Mouse (Mus musculus) embryo, embryonic 10 days (tissue): ENCODE measurements around the gene Clca4b.
A peak's percentile ranks its signal among the peaks of the same experiment; 100 is the strongest.
"Not testable (repeated sequence)": the region's sequence is repeated elsewhere in the genome, so short reads cannot be mapped to it uniquely, and the experiment has no call there.

Experiments
- DNase-seq: peaks from one replicate; pipeline ENCODE4 v3.0.0-alpha.2; 2015; ENCODE audit warnings: low spot score

The Clca4b gene

DNA sequence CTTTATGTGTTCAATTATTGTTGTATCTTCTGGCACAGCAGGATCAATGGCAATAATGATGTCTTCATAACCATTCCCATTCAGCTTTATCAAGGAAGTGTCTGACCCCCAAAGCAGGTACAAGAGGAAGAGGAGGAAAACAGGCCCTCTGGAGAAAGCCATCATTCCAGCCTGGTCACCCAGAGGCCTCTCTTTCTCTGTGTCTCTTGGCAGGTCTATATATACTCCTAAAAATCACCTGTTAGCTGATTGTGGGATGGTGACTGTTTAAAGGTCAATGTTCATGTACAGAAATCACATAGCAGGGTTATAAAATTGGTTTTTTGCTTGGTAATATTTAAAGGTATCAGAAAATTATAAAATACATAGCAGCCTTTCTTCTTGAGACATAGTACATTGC is at the start of gene Clca4b:
TSS of gene Clca4b (minus strand) at position 195 of the 400 bp plus-strand sequence.
- DNase-seq = no peak

DNA sequence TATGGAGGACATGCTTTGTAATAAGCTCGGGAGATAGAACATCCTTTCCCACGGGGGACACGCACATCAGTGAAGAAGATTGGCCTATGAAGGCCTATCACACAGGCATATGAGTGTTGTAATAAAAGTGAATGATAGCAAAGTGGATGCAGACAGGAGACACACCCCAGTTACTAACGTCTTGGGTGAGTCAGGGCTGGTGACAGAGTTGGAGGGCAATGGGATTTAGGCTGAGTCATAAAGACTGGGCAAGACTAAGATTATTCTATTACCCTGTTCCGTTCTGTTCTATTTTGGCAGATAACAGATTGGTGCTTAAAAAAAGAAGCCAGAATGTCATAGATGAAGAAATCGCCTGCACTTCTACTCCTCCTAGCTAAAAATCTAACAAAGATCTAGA is 48.2 kb upstream of the Clca4b start:
- DNase-seq = no peak

DNA sequence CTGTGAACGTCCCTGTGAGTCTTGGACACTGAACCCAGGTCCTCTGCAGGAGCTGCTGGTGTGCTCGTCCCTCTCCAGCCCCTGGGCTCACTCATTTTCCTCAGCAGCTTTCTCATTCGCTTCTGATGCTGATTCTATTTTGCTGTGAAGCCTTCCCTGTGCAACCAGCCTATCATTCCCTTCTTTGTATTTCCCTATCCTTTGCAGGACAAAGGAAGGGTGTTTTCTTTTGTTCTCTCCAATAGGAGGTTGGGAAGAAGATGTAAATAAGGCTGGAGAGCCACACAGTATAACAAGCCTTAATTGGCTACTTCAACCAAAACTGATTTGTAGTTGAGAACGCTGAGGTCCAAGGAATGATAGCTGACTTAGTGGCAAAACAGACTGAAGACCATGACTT is 45.3 kb upstream of the Clca4b start:
- DNase-seq = no peak

DNA sequence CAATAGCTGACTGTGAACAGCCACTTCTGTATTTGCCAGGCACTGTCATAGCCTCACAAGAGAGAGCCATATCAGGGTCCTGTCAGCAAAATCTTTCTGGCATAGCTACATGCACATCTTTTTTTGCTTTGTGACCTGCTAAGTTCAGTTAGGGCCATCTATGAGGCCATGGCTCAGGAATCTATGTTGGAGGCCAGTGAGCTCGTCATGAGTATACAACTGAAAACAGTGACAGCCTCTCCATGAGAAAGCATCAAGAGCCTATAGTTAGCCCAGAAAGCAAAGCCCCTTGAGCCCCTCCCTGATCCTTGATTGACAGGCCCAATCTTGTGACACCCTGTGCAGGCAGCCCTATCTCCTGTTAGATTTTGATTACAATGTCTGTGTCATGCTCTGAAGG is 43.8 kb upstream of the Clca4b start:
- DNase-seq = no peak

DNA sequence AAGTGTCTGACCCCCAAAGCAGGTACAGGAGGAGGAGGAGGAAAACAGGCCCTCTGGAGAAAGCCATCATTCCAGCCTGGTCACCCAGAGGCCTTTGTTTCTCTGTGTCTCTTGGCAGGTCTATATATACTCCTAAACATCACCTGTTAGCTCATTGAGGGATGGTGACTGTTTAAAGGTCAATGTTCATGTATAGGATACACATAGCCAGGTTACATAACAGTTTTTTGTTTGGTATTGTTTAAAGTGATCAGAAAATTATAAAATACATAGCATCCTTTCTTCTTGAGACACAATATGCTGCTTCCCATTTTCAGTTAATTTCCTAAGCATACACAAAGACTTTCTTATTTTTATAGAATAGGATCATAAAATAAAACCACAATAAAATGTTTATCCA is 42.6 kb upstream of the Clca4b start, which contains the start of gene Clca4a:
TSS of gene Clca4a (minus strand) at position 101 of the 400 bp plus-strand sequence.
- DNase-seq = no peak

DNA sequence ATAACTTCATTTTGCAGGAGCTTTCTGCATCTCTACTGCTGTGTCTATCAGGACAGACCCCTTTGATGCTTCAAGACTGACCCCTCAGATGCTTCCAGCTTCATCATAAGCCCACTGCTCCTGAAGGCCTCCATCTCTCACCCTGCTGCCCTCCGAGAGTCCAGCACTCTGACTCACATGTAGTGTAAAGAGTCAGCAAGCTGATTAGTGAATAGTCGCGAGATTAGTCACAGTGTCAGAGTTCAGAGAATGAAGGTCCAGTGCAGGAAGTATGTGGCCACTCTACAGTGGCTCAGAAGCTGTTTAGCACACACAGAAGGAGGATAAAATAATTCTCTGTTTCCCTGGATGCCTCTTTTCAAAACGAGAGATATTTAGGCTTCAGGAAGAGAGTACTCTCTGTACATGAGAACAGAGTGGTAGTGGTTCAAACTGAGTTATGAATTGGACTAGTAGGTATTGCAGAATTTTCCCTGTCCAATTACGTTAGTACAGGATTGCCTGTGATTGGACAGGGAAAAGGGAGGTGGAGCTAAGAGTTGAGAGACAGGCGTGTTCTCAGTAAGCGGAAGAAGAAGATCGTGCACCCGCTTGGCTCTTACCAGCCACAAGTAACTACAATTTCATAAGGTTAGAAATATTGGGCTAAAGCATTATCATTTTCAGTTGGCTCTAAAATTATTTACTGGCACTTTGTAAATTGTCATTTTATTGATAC is 39.4 kb upstream of the Clca4b start:
- DNase-seq = peak; percentile 27

DNA sequence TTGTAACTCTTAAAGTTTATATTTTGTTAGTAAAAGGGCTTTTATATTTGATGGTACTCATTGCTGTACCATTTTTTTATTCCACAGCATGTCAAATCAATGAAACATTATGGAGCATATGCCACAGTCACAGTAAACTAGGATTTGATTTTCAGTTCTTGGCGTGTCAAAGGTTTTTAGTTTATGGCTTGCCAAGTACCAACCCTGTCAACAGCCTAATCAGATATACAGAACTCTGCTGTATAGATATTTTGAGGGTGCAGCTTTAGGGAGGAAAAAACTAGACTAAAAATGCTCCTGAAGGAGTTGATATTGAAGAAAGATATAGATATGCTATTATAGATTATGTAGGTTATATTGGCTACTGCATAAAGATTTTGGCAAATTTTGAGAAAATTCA is 37.4 kb upstream of the Clca4b start:
- no peak for DNase-seq

DNA sequence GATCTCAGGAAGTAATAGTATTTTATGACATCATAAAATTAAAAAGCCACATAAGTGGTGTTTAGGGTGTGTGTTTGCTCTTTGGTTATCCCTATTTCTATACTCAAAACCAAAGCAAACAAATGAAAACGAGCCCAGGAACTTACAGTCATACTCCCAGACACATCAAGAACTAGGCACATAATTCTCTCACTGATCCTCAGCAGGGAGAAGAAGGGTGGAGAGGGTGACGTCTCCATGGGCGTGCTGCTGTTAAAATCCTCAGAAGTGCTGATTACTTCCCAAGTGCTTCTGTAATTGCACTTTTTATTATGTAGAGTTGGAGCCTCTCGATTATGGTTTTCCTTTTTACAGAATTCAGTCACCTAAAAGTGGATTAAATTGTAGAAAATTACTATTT is 33.7 kb upstream of the Clca4b start:
- DNase-seq = no peak

DNA sequence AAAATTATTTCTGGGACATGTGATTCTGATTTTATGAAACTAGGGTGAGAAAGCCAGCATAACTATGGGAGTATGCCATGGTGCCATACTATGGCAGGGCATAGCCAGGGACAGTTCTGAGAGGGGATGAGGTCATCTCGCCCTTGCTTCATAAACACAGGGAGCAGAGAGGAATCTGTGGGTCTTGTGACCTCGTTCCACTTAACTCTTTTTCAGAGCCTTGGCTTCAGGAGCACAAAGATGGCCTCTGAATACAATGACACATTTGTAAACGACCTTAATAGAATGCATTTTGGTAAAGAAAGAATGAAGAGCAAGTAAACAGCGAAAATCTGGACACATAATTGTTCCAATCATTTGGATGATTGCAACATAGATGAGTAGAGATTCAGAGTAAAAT is 18.5 kb upstream of the Clca4b start:
- DNase-seq = peak; percentile 3

DNA sequence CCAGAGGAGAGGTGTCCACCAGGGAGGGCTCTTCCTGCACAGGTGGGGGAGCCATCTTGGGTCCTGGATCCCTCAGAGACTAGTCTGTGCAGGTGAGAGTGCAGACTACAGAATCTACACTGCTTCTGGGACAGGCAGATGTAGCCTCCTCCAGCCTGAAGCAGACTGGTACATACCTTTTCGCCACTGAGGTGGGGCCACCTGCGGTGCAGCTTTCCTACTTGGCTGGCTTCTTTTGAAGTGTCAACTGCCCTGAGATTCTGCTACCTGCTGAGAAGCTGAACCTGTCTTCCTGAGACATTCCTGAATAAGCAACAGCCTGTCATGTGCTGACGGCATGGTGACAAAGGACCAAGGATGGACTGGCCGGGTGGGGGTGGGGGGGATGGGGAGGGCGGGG is 15.0 kb upstream of the Clca4b start:
- DNase-seq = not testable (repeated sequence)

DNA sequence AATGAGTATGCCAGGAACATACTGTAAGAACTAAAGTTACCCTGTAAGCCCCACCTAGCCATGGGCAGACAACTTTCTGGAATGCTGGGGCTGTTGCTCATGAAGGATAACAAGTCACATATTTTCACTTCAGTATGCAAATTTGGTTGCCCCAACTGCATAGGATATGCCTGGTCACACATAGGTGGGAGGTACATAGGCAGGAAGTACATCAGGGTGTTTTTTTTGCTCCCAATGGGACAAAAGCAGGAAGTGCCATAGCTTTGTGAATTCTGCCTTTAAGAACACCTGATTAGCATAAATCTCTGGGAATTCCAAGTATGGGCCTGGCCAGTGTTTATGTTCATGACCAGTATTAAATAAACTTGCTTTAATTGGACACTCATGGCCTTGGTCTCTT is 1.3 kb upstream of the Clca4b start:
- not testable (repeated sequence) for DNase-seq

DNA sequence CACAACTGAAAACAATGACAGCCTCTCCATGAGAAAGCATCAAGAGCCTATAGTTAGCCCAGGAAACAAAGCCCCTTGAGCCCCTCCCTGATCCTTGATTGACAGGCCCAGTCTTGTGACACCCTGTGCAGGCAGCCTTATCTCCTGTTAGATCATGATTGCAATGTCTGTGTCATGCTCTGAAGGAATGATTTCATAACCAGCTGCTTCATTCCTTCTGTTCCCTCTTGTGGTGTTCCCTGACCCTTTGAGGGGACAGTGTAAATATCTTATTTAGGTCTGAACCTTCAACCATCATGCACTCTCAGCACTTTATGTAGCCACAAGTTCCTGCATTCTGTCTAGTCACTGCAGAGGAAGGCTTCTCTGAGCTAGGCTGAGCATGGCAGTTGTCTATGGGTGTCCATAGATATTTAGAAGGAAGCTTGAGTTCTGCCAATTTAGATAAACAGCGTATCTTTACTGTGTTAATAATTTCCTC is 722 bp upstream of the Clca4b start:
- DNase-seq = no peak

DNA sequence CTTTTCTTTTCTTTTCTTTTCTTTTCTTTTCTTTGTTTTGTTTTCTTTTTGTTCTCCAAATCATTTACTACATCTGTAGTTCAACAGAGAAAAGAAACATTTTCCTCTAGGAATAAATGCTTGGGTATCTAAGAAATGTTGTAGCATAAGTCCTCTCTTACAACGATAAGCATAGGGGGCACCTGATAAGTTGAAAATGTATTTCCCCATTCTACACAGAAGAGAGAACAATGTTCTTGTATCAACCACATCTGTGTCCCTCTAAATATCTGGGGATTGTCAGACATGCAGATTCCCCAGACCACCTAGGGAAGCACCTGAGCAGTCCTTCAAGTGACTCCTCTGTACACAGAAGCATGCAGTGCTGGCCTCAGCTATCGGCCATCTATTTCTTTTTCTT is 18.3 kb downstream of the Clca4b start:
- no peak for DNase-seq

DNA sequence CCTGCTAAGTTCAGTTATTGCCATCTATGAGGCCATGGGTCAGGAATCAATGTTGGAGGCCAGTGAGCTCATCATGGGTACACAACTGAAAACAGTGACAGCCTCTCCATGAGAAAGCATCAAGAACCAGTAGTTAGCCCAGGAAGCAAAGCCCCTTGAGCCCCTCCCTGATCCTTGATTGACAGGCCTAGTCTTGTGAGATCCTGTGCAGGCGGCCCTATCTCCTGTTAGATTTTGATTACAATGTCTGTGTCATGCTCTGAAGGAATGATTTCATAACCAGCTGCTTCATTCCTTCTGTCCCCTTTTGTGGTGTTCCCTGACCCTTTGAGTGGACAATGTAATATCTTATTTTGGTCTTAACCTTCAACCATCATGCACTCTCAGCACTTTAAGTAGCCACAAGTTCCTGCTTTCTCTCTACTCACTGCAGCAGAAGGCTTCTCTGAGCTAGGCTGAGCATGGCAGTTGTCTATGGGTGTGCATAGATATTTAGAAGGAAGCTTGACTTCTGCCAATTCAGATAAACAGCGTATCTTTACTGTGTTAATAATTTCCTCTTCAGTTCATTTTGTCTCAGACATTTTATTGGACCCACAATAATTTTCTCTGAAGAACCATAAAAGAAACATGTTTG is 35.2 kb downstream of the Clca4b start:
- DNase-seq = no peak

DNA sequence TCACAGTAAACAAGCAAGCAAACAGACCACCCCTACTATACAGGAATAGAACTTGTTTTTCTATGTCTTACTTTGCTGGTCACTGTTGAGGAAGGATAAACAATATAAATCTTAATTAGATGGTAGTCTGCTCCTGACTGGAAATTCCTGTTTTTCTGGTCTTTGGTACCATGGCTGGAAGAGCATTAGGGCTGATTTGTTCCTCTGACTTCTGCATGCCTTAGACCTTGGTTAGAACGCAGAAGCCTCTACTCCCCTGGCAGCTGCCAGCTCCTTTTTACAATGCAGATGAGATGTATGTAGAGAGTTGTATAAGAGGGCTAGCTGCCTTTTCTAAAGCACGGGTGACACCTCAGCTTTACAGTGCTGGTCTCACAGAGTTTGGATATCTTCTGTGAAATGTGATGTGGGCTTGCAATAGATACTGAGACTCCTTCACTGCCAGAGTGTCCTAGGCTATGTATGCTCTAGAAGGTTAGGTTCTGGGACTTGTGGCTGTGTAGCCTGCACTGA is 42.0 kb downstream of the Clca4b start:
- no peak for DNase-seq

DNA sequence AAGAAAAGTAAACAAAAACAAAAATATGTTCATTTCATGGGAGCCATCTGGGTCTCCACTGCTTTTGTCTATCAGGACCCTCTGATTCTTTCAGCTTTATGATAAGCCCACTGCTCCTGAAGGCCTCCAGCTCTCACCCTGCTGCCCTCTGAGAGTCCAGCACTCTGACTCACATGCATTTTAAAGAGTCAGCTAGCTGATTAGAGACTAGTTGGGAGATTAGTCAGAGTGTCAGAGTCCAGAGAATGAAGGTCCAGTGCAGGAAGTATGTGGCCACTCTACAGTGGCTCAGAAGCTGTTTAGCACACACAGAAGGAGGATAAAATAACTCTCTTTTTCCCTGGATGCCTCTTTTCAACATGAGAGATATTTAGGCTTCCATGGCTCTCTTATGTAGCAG is 45.4 kb downstream of the Clca4b start:
- no peak for DNase-seq

DNA sequence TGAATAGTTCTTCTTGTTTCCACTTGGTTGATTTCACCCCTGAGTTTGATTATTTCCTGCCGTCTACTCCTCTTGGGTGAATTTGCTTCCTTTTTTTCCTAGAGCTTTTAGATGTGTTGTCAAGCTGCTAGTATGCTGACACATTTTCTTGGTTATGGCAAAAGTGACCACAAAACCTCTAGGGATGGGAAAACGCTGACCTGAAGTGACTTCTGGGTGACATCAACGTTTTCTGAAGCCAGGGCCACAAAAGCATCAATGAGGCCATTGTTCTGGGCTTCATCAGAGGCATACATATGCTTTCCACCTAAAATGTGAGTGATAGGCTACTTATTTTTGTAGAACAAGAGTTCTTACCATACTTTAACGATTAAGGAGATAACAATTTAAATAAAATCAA is 60.3 kb downstream of the Clca4b start:
- peak; percentile 11 for DNase-seq
